Comparison of ENCODE assay signal across 51 mouse cellular contexts in genomic region chrX:103368650-103369049, GRCm38 (mm10). TPM values are rescaled to one million over a fixed set of nuclear protein-coding genes. Genes with fewer than 3 reads are reported as not detected.
"Had no signal": no experiment of that assay in that cellular context is flagged by ENCODE, and none has a peak within 500 bp of the region (broad histone marks: within the 10 kb centered on the region; RNA-seq: fewer than 3 reads in every experiment).

No protein-coding gene starts in this region.

- H3K4me1 ChIP-seq: heart, embryonic 12.5 days; heart, embryonic 13.5 days; heart, embryonic 15.5 days; hindbrain, embryonic 10.5 days; hindbrain, embryonic 12.5 days; hindbrain, embryonic 15.5 days; intestine, embryonic 15.5 days; kidney, embryonic 15.5 days had no signal

- H3K27ac ChIP-seq: heart, embryonic 13.5 days; heart, embryonic 15.5 days; hindbrain, embryonic 10.5 days; hindbrain, embryonic 12.5 days; hindbrain, embryonic 13.5 days; hindbrain, embryonic 14.5 days; hindbrain, embryonic 15.5 days; hindbrain, postnatal 0 days; intestine, embryonic 15.5 days; kidney, embryonic 15.5 days; kidney, postnatal 0 days; layer of hippocampus, adult 2 months; left cerebral cortex, adult 2 months had no signal

- H3K9ac ChIP-seq: heart, embryonic 12.5 days; heart, embryonic 13.5 days; heart, embryonic 15.5 days; hindbrain, embryonic 12.5 days; hindbrain, embryonic 13.5 days; hindbrain, embryonic 14.5 days; hindbrain, embryonic 15.5 days; intestine, embryonic 15.5 days; kidney, embryonic 15.5 days had no signal

- H3K4me3 ChIP-seq: heart, embryonic 12.5 days; heart, embryonic 13.5 days; heart, embryonic 15.5 days; hindbrain, embryonic 10.5 days; hindbrain, embryonic 12.5 days; hindbrain, embryonic 13.5 days; hindbrain, embryonic 15.5 days; intestine, embryonic 15.5 days; kidney, embryonic 15.5 days; layer of hippocampus, adult 2 months; left cerebral cortex, adult 2 months had no signal

- H3K9me3 ChIP-seq: heart, embryonic 12.5 days; heart, embryonic 13.5 days; heart, embryonic 15.5 days; hindbrain, embryonic 10.5 days; hindbrain, embryonic 12.5 days; hindbrain, embryonic 13.5 days; hindbrain, embryonic 15.5 days; intestine, embryonic 15.5 days; kidney, embryonic 15.5 days had no signal

- H3K4me2 ChIP-seq: heart, embryonic 11.5 days; heart, embryonic 12.5 days; heart, embryonic 13.5 days; heart, embryonic 15.5 days; hindbrain, embryonic 12.5 days; hindbrain, embryonic 13.5 days; hindbrain, embryonic 14.5 days; hindbrain, embryonic 15.5 days; intestine, embryonic 15.5 days; kidney, embryonic 15.5 days had no signal

- DNase-seq: heart, postnatal 10 days; heart, postnatal 14 days; heart, postnatal 36 days; heart, postnatal 4 days; kidney, adult 11 months; kidney, adult 18-20 months; kidney, adult 2 months; kidney, adult 8-10 months; kidney, adult 9 months; kidney, postnatal 10 days; kidney, postnatal 14 days; kidney, postnatal 25 days; kidney, postnatal 36 days; kidney, postnatal 4 days; layer of hippocampus, adult 9-11 months; layer of hippocampus, postnatal 36 days had no signal

- H3K27me3 ChIP-seq: intestine, embryonic 15.5 days had no signal

- H3K36me3 ChIP-seq: heart, embryonic 12.5 days; heart, embryonic 13.5 days; heart, embryonic 15.5 days; hindbrain, embryonic 10.5 days; hindbrain, embryonic 12.5 days; hindbrain, embryonic 13.5 days; hindbrain, embryonic 15.5 days; intestine, embryonic 15.5 days; kidney, embryonic 15.5 days had no signal

RNA-seq across cellular contexts. Expression of gene Tsx, which starts 45.6 kb away (rescaled TPM):
- total RNA-seq: heart, postnatal 10 days; heart, postnatal 14 days; heart, postnatal 25 days; heart, postnatal 36 days; heart, postnatal 4 days; hematopoietic stem cell, adult 5-6 weeks; hindbrain, postnatal 0 days; layer of hippocampus, adult 18-20 months; layer of hippocampus, adult 2 months; left cerebral cortex, adult 18-20 months; left cerebral cortex, adult 2 months had no signal
- polyA plus RNA-seq: heart, embryonic 12.5 days; heart, embryonic 13.5 days; heart, embryonic 14.5 days; heart, embryonic 16.5 days; heart, postnatal 0 days; hindbrain, embryonic 10.5 days; hindbrain, embryonic 12.5 days; kidney, embryonic 14.5 days had no signal

RNA-seq across cellular contexts. Expression of gene Cdx4, which starts 47.5 kb away (rescaled TPM):
- total RNA-seq: heart, postnatal 10 days; heart, postnatal 14 days; heart, postnatal 25 days; heart, postnatal 36 days; heart, postnatal 4 days; hematopoietic stem cell, adult 5-6 weeks; hindbrain, postnatal 0 days; layer of hippocampus, adult 18-20 months; layer of hippocampus, adult 2 months; layer of hippocampus, adult 8-10 months; layer of hippocampus, postnatal 10 days; layer of hippocampus, postnatal 14 days; layer of hippocampus, postnatal 25 days; layer of hippocampus, postnatal 36 days; left cerebral cortex, adult 18-20 months; left cerebral cortex, adult 2 months had no signal
- polyA plus RNA-seq: heart, embryonic 11.5 days; heart, embryonic 12.5 days; heart, embryonic 13.5 days; heart, embryonic 14.5 days; heart, embryonic 15.5 days; heart, embryonic 16.5 days; heart, postnatal 0 days; hindbrain, embryonic 10.5 days; hindbrain, embryonic 11.5 days; hindbrain, embryonic 12.5 days; hindbrain, embryonic 13.5 days; hindbrain, embryonic 14.5 days; hindbrain, embryonic 15.5 days; hindbrain, embryonic 16.5 days; hindbrain, postnatal 0 days; inflammation-experienced regulatory T-cells, adult 6 months; intestine, embryonic 14.5 days; intestine, embryonic 15.5 days; intestine, embryonic 16.5 days; intestine, postnatal 0 days; kidney, embryonic 14.5 days; kidney, embryonic 15.5 days; kidney, embryonic 16.5 days; kidney, postnatal 0 days; large intestine, adult 2 months had no signal

RNA-seq across cellular contexts. Expression of gene Gm26992, which starts 53.2 kb away (rescaled TPM):
- total RNA-seq: heart, postnatal 10 days; heart, postnatal 14 days; heart, postnatal 25 days; heart, postnatal 36 days; heart, postnatal 4 days; hematopoietic stem cell, adult 5-6 weeks; hindbrain, postnatal 0 days; layer of hippocampus, adult 18-20 months; layer of hippocampus, adult 2 months; layer of hippocampus, postnatal 10 days; layer of hippocampus, postnatal 36 days; left cerebral cortex, adult 2 months had no signal
- polyA plus RNA-seq: heart, embryonic 11.5 days; heart, embryonic 12.5 days; heart, embryonic 13.5 days; heart, embryonic 14.5 days; heart, embryonic 15.5 days; heart, embryonic 16.5 days; heart, postnatal 0 days; hindbrain, embryonic 10.5 days; hindbrain, embryonic 11.5 days; hindbrain, embryonic 12.5 days; hindbrain, embryonic 13.5 days; hindbrain, embryonic 14.5 days; hindbrain, embryonic 15.5 days; hindbrain, embryonic 16.5 days; hindbrain, postnatal 0 days; inflammation-experienced regulatory T-cells, adult 6 months; intestine, embryonic 14.5 days; intestine, embryonic 15.5 days; intestine, embryonic 16.5 days; intestine, postnatal 0 days; kidney, adult 2 months; kidney, embryonic 14.5 days; kidney, embryonic 15.5 days; kidney, embryonic 16.5 days; kidney, postnatal 0 days had no signal
